In the genomic region with DNA sequence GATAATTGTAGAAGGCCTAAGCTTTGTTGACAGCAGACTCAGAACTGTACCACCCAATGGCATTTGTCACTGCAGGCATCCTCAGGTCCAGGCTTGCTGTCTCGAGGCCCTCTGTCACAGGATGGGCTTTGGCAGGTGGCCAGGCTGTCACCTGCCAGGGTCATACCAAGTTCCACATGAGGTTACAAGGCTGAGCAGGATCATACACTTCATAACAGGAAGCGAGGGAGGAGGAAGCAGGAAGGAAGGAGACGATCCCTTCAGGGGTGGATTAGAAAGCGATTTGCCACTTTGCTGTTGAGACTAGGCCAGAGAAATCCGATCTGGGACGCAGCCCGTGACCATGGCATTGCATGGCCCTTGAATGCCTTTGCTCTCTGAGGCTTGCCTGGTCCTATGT, we compare ENCODE assay signal across 10 mouse cellular contexts. TPM values are rescaled to one million over a fixed set of nuclear protein-coding genes. Genes with fewer than 3 reads are reported as not detected.
DNase-seq lines count a peak whose midpoint lies in the region; ATAC-seq lines count a peak whose summit lies in the region.
"Had no signal": no experiment of that assay in that cellular context is flagged by ENCODE, and none has a peak within 500 bp of the region (broad histone marks: within the 10 kb centered on the region; RNA-seq: fewer than 3 reads in every experiment).

No protein-coding gene starts in this region.

- peaks cover 4% of the 10 kb centered on the region for H3K36me3 ChIP-seq in forebrain, embryonic 10.5 days (replicated peaks)
- no peaks in the 10 kb centered on the region for H3K36me3 ChIP-seq in forebrain, embryonic 15.5 days
- H3K36me3 ChIP-seq in lung, embryonic 15.5 days: no peaks in the 10 kb centered on the region
- H3K36me3 ChIP-seq in kidney, embryonic 15.5 days: peaks cover 16% of the 10 kb centered on the region
- H3K36me3 ChIP-seq in stomach, embryonic 16.5 days (ENCODE audit: control insufficient read depth, insufficient read depth, low read length): 0 out of 2 replicates have a peak, but pooled peaks cover 2% of the 10 kb centered on the region
- H3K36me3 ChIP-seq: midbrain, embryonic 12.5 days had no signal

- no peak for ATAC-seq in forebrain, embryonic 15.5 days (replicated peaks)
- ATAC-seq in lung, embryonic 15.5 days (ENCODE audit: borderline replicate concordance, extremely low read depth, low FRiP score, low TSS enrichment): no peak
- no peak for ATAC-seq in kidney, embryonic 15.5 days (replicated peaks; ENCODE audit: low FRiP score)
- peak; percentile 71; the same call in 1 of the 2 replicates for ATAC-seq in stomach, embryonic 16.5 days (ENCODE audit: insufficient read depth, low FRiP score)

- H3K27me3 ChIP-seq in forebrain, embryonic 10.5 days (ENCODE audit: poor library complexity, severe bottlenecking): no peaks in the 10 kb centered on the region
- H3K27me3 ChIP-seq in forebrain, embryonic 15.5 days: no peaks in the 10 kb centered on the region
- no peaks in the 10 kb centered on the region for H3K27me3 ChIP-seq in lung, embryonic 15.5 days
- H3K27me3 ChIP-seq in kidney, embryonic 15.5 days: no peaks in the 10 kb centered on the region
- no peaks in the 10 kb centered on the region for H3K27me3 ChIP-seq in stomach, embryonic 16.5 days (ENCODE audit: control insufficient read depth, insufficient read depth, low read length)
- H3K27me3 ChIP-seq: midbrain, embryonic 12.5 days had no signal

- no peak for DNase-seq in forebrain, embryonic 10.5 days (ENCODE audit: extremely low spot score, low spot score)
- DNase-seq in lung, postnatal 25 days (ENCODE audit: low spot score): no peak
- DNase-seq in frontal cortex, adult 2 months (ENCODE audit: extremely low spot score in 1 of 2, low spot score in 1 of 2): no peak
- no peak for DNase-seq in right cerebral cortex, adult 18-20 months
- DNase-seq: left cerebral cortex, postnatal 4 days had no signal

- H3K4me1 ChIP-seq in forebrain, embryonic 10.5 days: peaks cover 16% of the 10 kb centered on the region; the same call in 1 of the 2 replicates
- no peaks in the 10 kb centered on the region for H3K4me1 ChIP-seq in forebrain, embryonic 15.5 days
- peaks cover 38% of the 10 kb centered on the region for H3K4me1 ChIP-seq in lung, embryonic 15.5 days
- peaks cover 55% of the 10 kb centered on the region for H3K4me1 ChIP-seq in kidney, embryonic 15.5 days
- H3K4me1 ChIP-seq in stomach, embryonic 16.5 days (ENCODE audit: control insufficient read depth, insufficient read depth, low read length): peaks cover 21% of the 10 kb centered on the region
- H3K4me1 ChIP-seq: midbrain, embryonic 12.5 days had no signal

- H3K4me2 ChIP-seq in forebrain, embryonic 15.5 days (replicated peaks): no peak overlapping the region
- no peak overlapping the region for H3K4me2 ChIP-seq in lung, embryonic 15.5 days
- no peak overlapping the region for H3K4me2 ChIP-seq in kidney, embryonic 15.5 days
- no peak overlapping the region for H3K4me2 ChIP-seq in stomach, embryonic 16.5 days (ENCODE audit: low read depth, low read length)
- H3K4me2 ChIP-seq: midbrain, embryonic 12.5 days had no signal

- H3K9ac ChIP-seq in forebrain, embryonic 15.5 days (replicated peaks): no peak overlapping the region
- H3K9ac ChIP-seq in lung, embryonic 15.5 days: no peak overlapping the region
- H3K9ac ChIP-seq in kidney, embryonic 15.5 days: no peak overlapping the region
- no peak overlapping the region for H3K9ac ChIP-seq in stomach, embryonic 16.5 days (ENCODE audit: low read length)
- H3K9ac ChIP-seq: midbrain, embryonic 12.5 days had no signal

- no peaks in the 10 kb centered on the region for H3K9me3 ChIP-seq in forebrain, embryonic 10.5 days
- no peaks in the 10 kb centered on the region for H3K9me3 ChIP-seq in forebrain, embryonic 15.5 days
- H3K9me3 ChIP-seq in lung, embryonic 15.5 days: no peaks in the 10 kb centered on the region
- no peaks in the 10 kb centered on the region for H3K9me3 ChIP-seq in kidney, embryonic 15.5 days (replicated peaks)
- no peaks in the 10 kb centered on the region for H3K9me3 ChIP-seq in stomach, embryonic 16.5 days (replicated peaks; ENCODE audit: control insufficient read depth, low read length)
- H3K9me3 ChIP-seq: midbrain, embryonic 12.5 days had no signal

- H3K27ac ChIP-seq in forebrain, embryonic 10.5 days: peak overlapping the region; percentile 44; the same call in 1 of the 2 replicates
- no peak overlapping the region for H3K27ac ChIP-seq in forebrain, embryonic 15.5 days (replicated peaks)
- H3K27ac ChIP-seq in lung, embryonic 15.5 days: peak overlapping the region; percentile 22; the same call in 1 of the 2 replicates
- H3K27ac ChIP-seq in kidney, embryonic 15.5 days: peak overlapping the region; percentile 85
- H3K27ac ChIP-seq in stomach, embryonic 16.5 days (ENCODE audit: low read length): peak overlapping the region; percentile 62
- H3K27ac ChIP-seq: midbrain, embryonic 12.5 days had no signal

- no peak overlapping the region for H3K4me3 ChIP-seq in forebrain, embryonic 10.5 days
- no peak overlapping the region for H3K4me3 ChIP-seq in forebrain, embryonic 15.5 days
- H3K4me3 ChIP-seq in lung, embryonic 15.5 days: no peak overlapping the region
- H3K4me3 ChIP-seq in kidney, embryonic 15.5 days (replicated peaks): no peak overlapping the region
- H3K4me3 ChIP-seq in stomach, embryonic 16.5 days (replicated peaks; ENCODE audit: low read length): no peak overlapping the region
- H3K4me3 ChIP-seq: midbrain, embryonic 12.5 days had no signal

- WGBS in forebrain, embryonic 10.5 days: 84% methylated on average over 7 of the region's 7 CpGs
- 79% methylated on average over 7 of the region's 7 CpGs for WGBS in forebrain, embryonic 15.5 days
- 49% methylated on average over 7 of the region's 7 CpGs for WGBS in lung, embryonic 15.5 days
- 31% methylated on average over 7 of the region's 7 CpGs for WGBS in kidney, embryonic 15.5 days
- 53% methylated on average over 7 of the region's 7 CpGs for WGBS in stomach, embryonic 16.5 days

RNA-seq across cellular contexts. Expression of gene Ctdspl, which starts 32.5 kb away (rescaled TPM):
- 7.2 and 7.3 TPM in 2 replicates for polyA plus RNA-seq in forebrain, embryonic 10.5 days (2016; fragmentation: Nextera tagmentation; extraction: Ambion mirVana)
- 5.6 and 7.7 TPM in 2 replicates for polyA plus RNA-seq in forebrain, embryonic 15.5 days (2015; fragmentation: Nextera tagmentation; extraction: Ambion mirVana)
- 19.0 and 22.2 TPM in 2 replicates for polyA plus RNA-seq in lung, embryonic 15.5 days (2015; fragmentation: Nextera tagmentation; extraction: Ambion mirVana)
- polyA plus RNA-seq in kidney, embryonic 15.5 days (2015; fragmentation: Nextera tagmentation; extraction: Ambion mirVana): 24.9 and 26.2 TPM in 2 replicates
- polyA plus RNA-seq in stomach, embryonic 16.5 days (2015; fragmentation: Nextera tagmentation; extraction: Ambion mirVana): 17.4 and 17.6 TPM in 2 replicates
- polyA plus RNA-seq in frontal cortex, adult 2 months (2012; rRNA removed): 30.1 and 33.7 TPM in 2 replicates
